Mouse (Mus musculus) MEL (cell line): ENCODE measurements around the gene Scn1b. TPM values are rescaled to one million over a fixed set of nuclear protein-coding genes. Genes with fewer than 3 reads are reported as not detected.

Experiments
- DNase-seq: peaks from one replicate; pipeline ENCODE4 v3.0.0; 2011; ENCODE audit warnings: low read depth, low spot score
- H3K27ac ChIP-seq: 2 replicates; pipeline ENCODE4 v1.5.1; 2012; ENCODE audit warnings: low read depth, mild to moderate bottlenecking, control low read depth, low read length, moderate library complexity; ENCODE audit not compliant: control insufficient read depth
- H3K27me3 ChIP-seq, 2 experiments: fragments of 150-350 bp in 1 of 2; sonication (generic) in 1 of 2; 2 replicates each; pipeline ENCODE4 v1.6.1; 2012; ENCODE audit warnings: low read length in 2 of 2, mild to moderate bottlenecking in 2 of 2, improper control_type of control experiment in 1 of 2, moderate library complexity in 1 of 2; ENCODE audit not compliant: insufficient read depth in 2 of 2, control insufficient read depth in 1 of 2
- H3K36me3 ChIP-seq, 2 experiments: 2 replicates each; pipeline ENCODE4 v1.6.1; 2012 to 2014; ENCODE audit warnings: low read length in 2 of 2, improper control_type of control experiment in 1 of 2, inconsistent platforms in 1 of 2, mild to moderate bottlenecking in 1 of 2; ENCODE audit not compliant: insufficient read depth in 2 of 2, control insufficient read depth in 1 of 2
- H3K4me1 ChIP-seq, 2 experiments: fragments of 150-350 bp in 1 of 2; sonication (generic) in 1 of 2; 2 replicates each; pipeline ENCODE4 v1.6.1; 2012; ENCODE audit warnings: low read length in 2 of 2, improper control_type of control experiment in 1 of 2, mild to moderate bottlenecking in 1 of 2; ENCODE audit not compliant: insufficient read depth in 2 of 2, control insufficient read depth in 1 of 2
- H3K4me3 ChIP-seq, 2 experiments: fragments of 150-350 bp in 1 of 2; sonication (generic) in 1 of 2; 2 replicates each; pipeline ENCODE4 v1.5.1; 2012; ENCODE audit warnings: low read depth in 2 of 2, low read length in 2 of 2, mild to moderate bottlenecking in 2 of 2, moderate library complexity in 2 of 2, control low read depth in 1 of 2, improper control_type of control experiment in 1 of 2; ENCODE audit not compliant: control insufficient read depth in 1 of 2, insufficient read depth in 1 of 2
- H3K79me2 ChIP-seq: 2 replicates; pipeline ENCODE4 v1.6.1; 2012; ENCODE audit warnings: mild to moderate bottlenecking, low read length, moderate library complexity; ENCODE audit not compliant: control insufficient read depth, poor library complexity, insufficient read depth
- H3K9ac ChIP-seq: 2 replicates; pipeline ENCODE4 v1.6.1; 2012; ENCODE audit warnings: low read depth, mild to moderate bottlenecking, control low read depth, low read length, moderate library complexity; ENCODE audit not compliant: control insufficient read depth, poor library complexity, severe bottlenecking
- H3K9me3 ChIP-seq: fragments of 150-350 bp; sonication (generic); replicated peaks from 2 replicates; pipeline ENCODE4 v1.6.1; 2012; ENCODE audit warnings: mild to moderate bottlenecking, low read length, improper control_type of control experiment, moderate library complexity; ENCODE audit not compliant: insufficient read depth
- BHLHE40 ChIP-seq: IDR thresholded peaks from 2 replicates; pipeline ENCODE4 v1.6.1; 2012; ENCODE audit warnings: low read depth, mild to moderate bottlenecking, inconsistent platforms, low read length, improper control_type of control experiment, borderline replicate concordance
- CHD2 ChIP-seq: IDR thresholded peaks from 2 replicates; pipeline ENCODE4 v1.6.1; 2011; ENCODE audit warnings: low read length, improper control_type of control experiment
- CTCF ChIP-seq, 3 experiments: IDR thresholded peaks in 2 of 3; conservative IDR thresholded peaks in 1 of 3; 2 replicates each; pipeline ENCODE4 v1.5.1; 2011 to 2012; ENCODE audit warnings: low read length in 3 of 3, low read depth in 2 of 3, mild to moderate bottlenecking in 2 of 3, improper control_type of control experiment in 1 of 3, inconsistent platforms in 1 of 3, mixed read lengths in 1 of 3, moderate library complexity in 1 of 3; ENCODE audit not compliant: control insufficient read depth in 1 of 3, insufficient read depth in 1 of 3, poor library complexity in 1 of 3, severe bottlenecking in 1 of 3
- E2F4 ChIP-seq: IDR thresholded peaks from 2 replicates; pipeline ENCODE4 v1.6.1; 2011; ENCODE audit warnings: low read depth, low read length, improper control_type of control experiment, borderline replicate concordance
- EP300 ChIP-seq, 2 experiments: IDR thresholded peaks; 2 replicates each; pipeline ENCODE4 v1.6.1; 2011; ENCODE audit warnings: improper control_type of control experiment in 2 of 2, low read length in 2 of 2, low read depth in 1 of 2, mild to moderate bottlenecking in 1 of 2
- GABPA ChIP-seq: IDR thresholded peaks from 2 replicates; pipeline ENCODE4 v1.6.1; 2012; ENCODE audit warnings: low read depth, mild to moderate bottlenecking, inconsistent platforms, low read length, improper control_type of control experiment, moderate library complexity
- HCFC1 ChIP-seq: IDR thresholded peaks from 2 replicates; pipeline ENCODE4 v1.6.1; 2012; ENCODE audit warnings: low read depth, mild to moderate bottlenecking, inconsistent platforms, low read length, improper control_type of control experiment, moderate library complexity
- JUND ChIP-seq: IDR thresholded peaks from 2 replicates; pipeline ENCODE4 v1.6.1; 2011; ENCODE audit warnings: low read depth, mild to moderate bottlenecking, improper control_type of control experiment, low read length
- KAT2A ChIP-seq: conservative IDR thresholded peaks from 2 replicates; pipeline ENCODE4 v1.6.1; 2012; ENCODE audit warnings: low read depth, low read length, improper control_type of control experiment, inconsistent platforms
- MAFK ChIP-seq: IDR thresholded peaks from 2 replicates; pipeline ENCODE4 v1.6.1; 2011; ENCODE audit warnings: low read depth, mild to moderate bottlenecking, low read length, improper control_type of control experiment, borderline replicate concordance
- MAX ChIP-seq: IDR thresholded peaks from 2 replicates; pipeline ENCODE4 v1.6.1; 2011; ENCODE audit warnings: low read length, improper control_type of control experiment
- MAZ ChIP-seq: IDR thresholded peaks from 2 replicates; pipeline ENCODE4 v1.6.1; 2012; ENCODE audit warnings: low read depth, mild to moderate bottlenecking, inconsistent platforms, low read length, improper control_type of control experiment
- MEF2A ChIP-seq: IDR thresholded peaks from 2 replicates; pipeline ENCODE4 v1.6.1; 2014; ENCODE audit warnings: low read depth, mild to moderate bottlenecking, inconsistent platforms, low read length, improper control_type of control experiment; ENCODE audit not compliant: poor library complexity, insufficient replicate concordance, severe bottlenecking; ENCODE audit errors: extremely low read depth
- MYB ChIP-seq: IDR thresholded peaks from 2 replicates; pipeline ENCODE4 v1.6.1; 2011; ENCODE audit warnings: mild to moderate bottlenecking, low read depth, low read length, improper control_type of control experiment
- MYC ChIP-seq: IDR thresholded peaks from 2 replicates; pipeline ENCODE4 v1.6.1; 2011; ENCODE audit warnings: low read depth, mild to moderate bottlenecking, low read length, improper control_type of control experiment, moderate library complexity
- NELFE ChIP-seq: IDR thresholded peaks from 2 replicates; pipeline ENCODE4 v1.6.1; 2011; ENCODE audit warnings: low read depth, low read length, improper control_type of control experiment
- POLR2A ChIP-seq, 2 experiments: IDR thresholded peaks; 2 replicates each; pipeline ENCODE4 v1.6.1; 2011 to 2012; ENCODE audit warnings: low read length in 2 of 2, mild to moderate bottlenecking in 2 of 2, control low read depth in 1 of 2, improper control_type of control experiment in 1 of 2, low read depth in 1 of 2, moderate library complexity in 1 of 2; ENCODE audit not compliant: control insufficient read depth in 1 of 2, insufficient read depth in 1 of 2, poor library complexity in 1 of 2
- POLR2AphosphoS5 ChIP-seq: IDR thresholded peaks from 2 replicates; pipeline ENCODE4 v1.6.1; 2012; ENCODE audit warnings: low read depth, borderline replicate concordance, mild to moderate bottlenecking, inconsistent platforms, low read length, moderate library complexity, mixed read lengths
- RAD21 ChIP-seq: IDR thresholded peaks from 2 replicates; pipeline ENCODE4 v1.6.1; 2011; ENCODE audit warnings: mild to moderate bottlenecking, low read depth, low read length, improper control_type of control experiment
- RCOR1 ChIP-seq: IDR thresholded peaks from 2 replicates; pipeline ENCODE4 v1.6.1; 2012; ENCODE audit warnings: low read depth, mild to moderate bottlenecking, inconsistent platforms, low read length, improper control_type of control experiment
- SIN3A ChIP-seq: IDR thresholded peaks from 2 replicates; pipeline ENCODE4 v1.6.1; 2012; ENCODE audit warnings: low read length, improper control_type of control experiment, inconsistent platforms
- SMC3 ChIP-seq: IDR thresholded peaks from 2 replicates; pipeline ENCODE4 v1.6.1; 2011; ENCODE audit warnings: low read depth, low read length, improper control_type of control experiment
- TAL1 ChIP-seq: IDR thresholded peaks from 2 replicates; pipeline ENCODE4 v1.6.1; 2012; ENCODE audit warnings: mild to moderate bottlenecking, inconsistent platforms, low read length, moderate library complexity, mixed read lengths
- UBTF ChIP-seq: IDR thresholded peaks from 2 replicates; pipeline ENCODE4 v1.6.1; 2012; ENCODE audit warnings: low read depth, mild to moderate bottlenecking, inconsistent platforms, low read length, improper control_type of control experiment, moderate library complexity, borderline replicate concordance; ENCODE audit not compliant: insufficient read depth
- ZC3H11A ChIP-seq: IDR thresholded peaks from 2 replicates; pipeline ENCODE4 v1.6.1; 2012; ENCODE audit warnings: low read depth, mild to moderate bottlenecking, inconsistent platforms, low read length, improper control_type of control experiment
- ZMIZ1 ChIP-seq: IDR thresholded peaks from 2 replicates; pipeline ENCODE4 v1.6.1; 2012; ENCODE audit warnings: low read depth, mild to moderate bottlenecking, inconsistent platforms, low read length, improper control_type of control experiment, moderate library complexity
- ZNF384 ChIP-seq: IDR thresholded peaks from 2 replicates; pipeline ENCODE4 v1.6.1; 2012; ENCODE audit warnings: low read depth, mild to moderate bottlenecking, inconsistent platforms, low read length, improper control_type of control experiment
- polyA plus RNA-seq, 2 experiments: library from polyadenylated mRNA; stranded (reverse) in 1 of 2; unstranded in 1 of 2; fragments of >175 nt in 1 of 2; fragments of >200 nt in 1 of 2; gene quantifications; 2 replicates each; pipeline versions ENCODE4 v1.2.1 to v1.2.4; 2012; ENCODE audit warnings: low replicate concordance in 2 of 2, low read depth in 1 of 2; ENCODE audit not compliant: insufficient read length in 2 of 2, insufficient read depth in 1 of 2, missing spikeins in 1 of 2
- total RNA-seq: library from RNA; depleted of rRNA; stranded (reverse); fragments of 300-350 nt; gene quantifications from 2 replicates; pipeline ENCODE4 v1.2.3, GENCODE M21; 2012

Scn1b gene
- total and polyA plus RNA-seq, 3 experiments, result not detected

DNA sequence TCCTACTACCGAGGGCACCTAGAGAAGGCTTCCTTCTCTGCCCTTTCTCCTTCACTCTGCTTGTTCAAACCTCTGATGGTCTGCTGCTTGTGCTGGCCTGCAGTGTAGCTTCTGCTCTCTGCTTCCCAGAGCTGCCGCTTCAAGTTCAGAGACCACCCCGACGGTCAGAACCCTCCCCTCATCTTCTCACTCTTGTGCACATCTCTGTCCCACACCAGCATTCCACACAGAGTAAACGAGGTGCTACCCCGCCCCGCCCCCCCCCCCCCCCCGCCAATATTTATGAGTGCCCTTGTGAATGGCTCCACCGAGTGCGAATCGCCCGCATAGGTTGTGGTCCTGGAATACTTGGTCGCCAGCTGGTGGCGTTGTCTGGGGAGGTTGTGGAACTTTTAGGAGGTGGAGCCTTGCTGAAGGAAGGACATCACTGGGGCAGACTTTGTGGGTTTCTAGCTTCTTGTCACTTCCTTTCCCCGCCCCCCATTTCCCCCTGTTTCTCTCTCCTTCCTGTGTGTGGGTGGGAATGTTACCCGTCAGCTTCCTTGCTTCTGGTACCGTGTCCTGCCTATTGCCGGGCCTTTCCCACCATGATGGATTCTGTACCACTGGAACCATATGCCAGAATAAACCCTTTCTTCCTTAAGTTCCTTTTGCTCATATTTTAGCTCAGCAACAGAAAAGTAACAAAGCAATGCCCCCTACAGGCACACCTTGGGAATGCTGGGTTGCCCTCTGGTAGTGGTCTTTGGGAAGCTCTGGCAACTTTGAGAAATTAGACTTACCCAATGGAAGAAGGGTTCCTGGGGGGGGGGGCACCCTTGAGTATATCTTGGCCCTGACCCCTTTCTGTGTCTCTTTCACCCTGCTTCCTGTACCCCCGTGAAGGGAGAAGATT, 29.5 kb upstream of the Scn1b start:
- H3K79me2 ChIP-seq, result no peaks in the 10 kb centered on the region; the same call in 1 of the 2 replicates
- 0 out of 4 replicates have a peak overlapping the region, but pooled peaks of 1 of the 2 experiments have one; percentile 14 for H3K4me3 ChIP-seq
- H3K27me3 ChIP-seq, result no peaks in the 10 kb centered on the region
- DNase-seq, result peak; percentile 65
- no peaks in the 10 kb centered on the region for H3K9me3 ChIP-seq
- peaks cover 0 to 27% of the 10 kb centered on the region in 2 experiments; a peak in 2 of 4 replicates for H3K4me1 ChIP-seq
- no peak overlapping the region for H3K9ac ChIP-seq
- H3K36me3 ChIP-seq, result peaks cover 0 to 12% of the 10 kb centered on the region in 2 experiments; a peak in 2 of 4 replicates
- TF ChIP-seq NELFE (no peak), MAZ (no peak), JUND (no peak), SMC3 (peak; percentile 1; the same call in 1 of the 2 replicates), ZMIZ1 (no peak), MEF2A (no peak), EP300 (IDR thresholded peaks at IDR 0.05; ENCODE audit: low read depth in 1 of 2, low read length in 2 of 2) (no peak), SIN3A (no peak), POLR2A (IDR thresholded peaks at IDR 0.05; ENCODE audit: control insufficient read depth in 1 of 2, insufficient read depth in 1 of 2, low read depth in 1 of 2, low read length in 2 of 2, poor library complexity in 1 of 2) (peak in 1 of 2 experiments; percentile 33; a peak in 1 of 4 replicates), MYC (no peak), CTCF (IDR thresholded peaks at IDR 0.05 in 2 of 3, conservative IDR thresholded peaks at IDR 0.05 in 1 of 3; ENCODE audit: control insufficient read depth in 1 of 3, insufficient read depth in 1 of 3, low read depth in 2 of 3, low read length in 3 of 3, poor library complexity in 1 of 3, severe bottlenecking in 1 of 3) (peak; percentile 39 to 47 (median 41); a peak in 5 of 6 replicates), ZNF384 (no peak), UBTF (no peak), KAT2A (no peak), GABPA (no peak), RAD21 (peak; percentile 24)
- H3K27ac ChIP-seq, result no peak overlapping the region

DNA sequence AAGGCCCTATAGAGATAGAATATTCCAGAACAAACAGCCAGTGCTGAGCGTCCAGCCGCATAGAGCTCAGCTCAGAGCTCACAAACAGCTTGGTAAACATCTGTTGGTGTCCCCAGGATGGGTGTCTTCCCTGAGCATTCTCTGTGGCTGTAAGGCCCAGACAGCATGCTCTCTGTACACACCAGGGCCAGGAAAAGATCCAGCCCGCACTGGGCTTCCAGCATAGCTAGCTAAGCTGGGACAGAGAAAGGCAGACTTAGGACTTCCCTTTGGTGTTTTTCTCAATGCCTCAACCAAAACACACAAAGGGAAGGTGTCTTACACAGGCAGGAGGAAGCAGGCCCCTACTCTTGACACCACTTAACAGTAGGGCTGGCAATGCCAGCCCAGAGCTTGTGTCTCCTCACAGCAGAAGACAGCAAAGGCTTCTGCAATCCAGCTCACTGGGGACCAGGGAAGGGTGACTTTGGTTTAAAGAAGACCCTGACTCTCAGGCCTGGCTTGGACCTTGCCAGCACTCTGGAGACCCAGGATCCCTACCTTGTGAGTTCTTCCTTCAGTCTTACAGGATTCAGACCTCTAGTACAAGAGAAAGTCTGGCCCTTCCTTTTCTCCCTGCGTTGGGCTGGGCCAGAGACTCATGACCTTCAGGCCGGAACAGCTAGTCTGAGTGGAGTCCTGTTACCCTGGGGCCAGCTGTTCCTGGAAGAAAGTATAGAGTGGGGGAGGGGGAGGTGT, 28.7 kb upstream of the Scn1b start, which contains the start of gene Gramd1a:
Gene Gramd1a (minus strand): TSS at position 601 of the 738 bp plus-strand sequence.
- Histone ChIP-seq H3K36me3 (peaks cover 0 to 5% of the 10 kb centered on the region in 2 experiments; a peak in 2 of 4 replicates), H3K9me3 (no peaks in the 10 kb centered on the region), H3K27me3 (no peaks in the 10 kb centered on the region), H3K4me1 (peaks cover 0 to 19% of the 10 kb centered on the region in 2 experiments; a peak in 2 of 4 replicates), H3K4me3 (0 out of 4 replicates have a peak within 1 kb of the TSS, but pooled peaks of 1 of the 2 experiments have one; percentile 14), H3K79me2 (peaks cover 4% of the 10 kb centered on the region), H3K9ac (no peak within 1 kb of the TSS), H3K27ac (no peak within 1 kb of the TSS)
- DNase-seq, result no peak
- no peak for TF ChIP-seq KAT2A
- no peak for TF ChIP-seq NELFE
- no peak for TF ChIP-seq E2F4
- TF ChIP-seq ZC3H11A, result no peak
- TF ChIP-seq CTCF (IDR thresholded peaks at IDR 0.05 in 2 of 3, conservative IDR thresholded peaks at IDR 0.05 in 1 of 3; ENCODE audit: control insufficient read depth in 1 of 3, insufficient read depth in 1 of 3, low read depth in 2 of 3, low read length in 3 of 3, poor library complexity in 1 of 3, severe bottlenecking in 1 of 3), result no peak
- TF ChIP-seq RCOR1, result no peak
- no peak for TF ChIP-seq POLR2AphosphoS5
- no peak for TF ChIP-seq MYB
- TF ChIP-seq MAX, result no peak
- no peak for TF ChIP-seq GABPA
- TF ChIP-seq CHD2, result no peak
- no peak for TF ChIP-seq POLR2A (IDR thresholded peaks at IDR 0.05; ENCODE audit: control insufficient read depth in 1 of 2, insufficient read depth in 1 of 2, low read depth in 1 of 2, low read length in 2 of 2, poor library complexity in 1 of 2)
- TF ChIP-seq MAFK, result no peak
- TF ChIP-seq TAL1, result no peak
- TF ChIP-seq HCFC1, result no peak
- no peak for TF ChIP-seq ZMIZ1
- no peak for TF ChIP-seq BHLHE40
